15 mouse cellular contexts compared by ENCODE assay signal in the genomic region with DNA sequence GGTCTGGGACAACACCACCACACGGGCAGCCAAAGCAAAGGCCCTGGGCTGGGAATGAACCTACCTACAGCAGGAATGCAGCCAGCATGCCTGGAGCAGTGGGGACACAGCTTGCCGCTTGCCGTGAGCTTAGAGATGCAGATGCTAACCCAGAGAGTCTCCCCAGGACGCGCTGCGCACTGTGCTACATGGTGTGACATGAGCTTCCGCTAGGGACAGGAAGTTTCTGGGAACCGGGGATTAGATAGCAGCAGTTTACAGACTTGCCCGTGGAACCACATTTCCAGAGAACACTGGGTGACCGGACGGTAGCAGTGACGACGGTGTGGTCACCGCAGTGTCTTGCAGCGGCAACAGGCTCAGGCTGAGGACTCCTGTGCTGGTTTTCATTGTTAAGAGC. TPM values are rescaled to one million over a fixed set of nuclear protein-coding genes. Genes with fewer than 3 reads are reported as not detected.
DNase-seq lines count a peak whose midpoint lies in the region; ATAC-seq and TF ChIP-seq lines count a peak whose summit lies in the region.
"Had no signal": no experiment of that assay in that cellular context is flagged by ENCODE, and none has a peak within 500 bp of the region (broad histone marks: within the 10 kb centered on the region; RNA-seq: fewer than 3 reads in every experiment).

No protein-coding gene starts in this region.

- 14% methylated on average over 15 of the region's 15 CpGs for WGBS in heart, embryonic 13.5 days
- 21% methylated on average over 15 of the region's 15 CpGs for WGBS in heart, embryonic 11.5 days (ENCODE audit: insufficient replicate concordance)
- WGBS in midbrain, postnatal 0 days: 27% methylated on average over 15 of the region's 15 CpGs
- 24% methylated on average over 15 of the region's 15 CpGs for WGBS in midbrain, embryonic 13.5 days
- 28% methylated on average over 15 of the region's 15 CpGs for WGBS in intestine, embryonic 15.5 days

- peak overlapping the region; percentile 8; the same call in 1 of the 2 replicates for H3K4me2 ChIP-seq in heart, embryonic 13.5 days
- H3K4me2 ChIP-seq in heart, embryonic 11.5 days: no peak overlapping the region
- no peak overlapping the region for H3K4me2 ChIP-seq in midbrain, postnatal 0 days (ENCODE audit: low read depth, low read length, poor library complexity, severe bottlenecking)
- no peak overlapping the region for H3K4me2 ChIP-seq in midbrain, embryonic 13.5 days (replicated peaks)
- no peak overlapping the region for H3K4me2 ChIP-seq in intestine, embryonic 15.5 days (replicated peaks)
- H3K4me2 ChIP-seq: hindbrain, embryonic 13.5 days; midbrain, embryonic 12.5 days; neural tube, embryonic 12.5 days had no signal

- peak; percentile 29; the same call in 1 of the 2 replicates for TF ChIP-seq CTCF in midbrain, postnatal 0 days (IDR thresholded peaks at IDR 0.05)

- no peak for ATAC-seq in heart, embryonic 13.5 days (ENCODE audit: extremely low read depth, insufficient number of reproducible peaks, low FRiP score, low TSS enrichment)
- no peak for ATAC-seq in heart, embryonic 11.5 days (replicated peaks; ENCODE audit: insufficient number of reproducible peaks, low FRiP score, low TSS enrichment)
- ATAC-seq in midbrain, postnatal 0 days (ENCODE audit: low FRiP score): no peak
- no peak for ATAC-seq in midbrain, embryonic 13.5 days
- 0 out of 2 replicates have a peak, but pooled peaks have one; percentile 3 for ATAC-seq in megakaryocyte progenitor cell, adult 5-6 weeks (replicated peaks; ENCODE audit: poor library complexity)
- no peak for ATAC-seq in intestine, embryonic 15.5 days

- H3K27me3 ChIP-seq in heart, embryonic 13.5 days (replicated peaks): peaks cover 94% of the 10 kb centered on the region
- H3K27me3 ChIP-seq in heart, embryonic 11.5 days (ENCODE audit: control insufficient read depth, insufficient read depth, low read length): peaks cover 73% of the 10 kb centered on the region
- H3K27me3 ChIP-seq in midbrain, postnatal 0 days (ENCODE audit: insufficient read depth, low read length): peaks cover 28% of the 10 kb centered on the region
- peaks cover 68% of the 10 kb centered on the region for H3K27me3 ChIP-seq in midbrain, embryonic 13.5 days
- H3K27me3 ChIP-seq in intestine, embryonic 15.5 days (replicated peaks): peaks cover 78% of the 10 kb centered on the region

- DNase-seq in midbrain, postnatal 0 days (ENCODE audit: low spot score): no peak
- peak; percentile 94 for DNase-seq in R1 (ENCODE audit: low read depth, low spot score)
- no peak for DNase-seq in c-Kit-positive CD71-positive TER-119-positive erythroid progenitor cells, embryonic 14.5 days (ENCODE audit: low spot score)
- DNase-seq: cerebellum, adult 18-20 months; heart, adult 11 months; kidney, adult 18-20 months; spleen, adult 18-20 months had no signal

- H3K4me3 ChIP-seq in heart, embryonic 13.5 days: no peak overlapping the region
- H3K4me3 ChIP-seq in heart, embryonic 11.5 days (ENCODE audit: low read depth, low read length): no peak overlapping the region
- H3K4me3 ChIP-seq in midbrain, postnatal 0 days (ENCODE audit: low read depth, low read length): no peak overlapping the region
- no peak overlapping the region for H3K4me3 ChIP-seq in midbrain, embryonic 13.5 days (replicated peaks)
- H3K4me3 ChIP-seq in intestine, embryonic 15.5 days (replicated peaks): no peak overlapping the region
- H3K4me3 ChIP-seq: hindbrain, embryonic 13.5 days; midbrain, embryonic 12.5 days; neural tube, embryonic 12.5 days had no signal

- no peaks in the 10 kb centered on the region for H3K36me3 ChIP-seq in heart, embryonic 13.5 days
- no peaks in the 10 kb centered on the region for H3K36me3 ChIP-seq in heart, embryonic 11.5 days (ENCODE audit: control insufficient read depth, insufficient read depth, low read length)
- no peaks in the 10 kb centered on the region for H3K36me3 ChIP-seq in midbrain, postnatal 0 days (ENCODE audit: insufficient read depth, low read length)
- H3K36me3 ChIP-seq in midbrain, embryonic 13.5 days: no peaks in the 10 kb centered on the region
- no peaks in the 10 kb centered on the region for H3K36me3 ChIP-seq in intestine, embryonic 15.5 days
- H3K36me3 ChIP-seq: hindbrain, embryonic 13.5 days; midbrain, embryonic 12.5 days; neural tube, embryonic 12.5 days had no signal

- no peaks in the 10 kb centered on the region for H3K9me3 ChIP-seq in heart, embryonic 13.5 days
- no peaks in the 10 kb centered on the region for H3K9me3 ChIP-seq in heart, embryonic 11.5 days (replicated peaks; ENCODE audit: control insufficient read depth, low read length)
- no peaks in the 10 kb centered on the region for H3K9me3 ChIP-seq in midbrain, postnatal 0 days (ENCODE audit: low read length)
- H3K9me3 ChIP-seq in midbrain, embryonic 13.5 days: no peaks in the 10 kb centered on the region
- no peaks in the 10 kb centered on the region for H3K9me3 ChIP-seq in intestine, embryonic 15.5 days
- H3K9me3 ChIP-seq: hindbrain, embryonic 13.5 days; midbrain, embryonic 12.5 days; neural tube, embryonic 12.5 days had no signal

- peaks cover 9% of the 10 kb centered on the region for H3K4me1 ChIP-seq in heart, embryonic 13.5 days
- H3K4me1 ChIP-seq in heart, embryonic 11.5 days (ENCODE audit: control insufficient read depth, insufficient read depth, low read length): no peaks in the 10 kb centered on the region; the same call in 1 of the 2 replicates
- H3K4me1 ChIP-seq in midbrain, postnatal 0 days (ENCODE audit: insufficient read depth, low read length): peaks cover 3% of the 10 kb centered on the region; the same call in 1 of the 2 replicates
- peaks cover 52% of the 10 kb centered on the region for H3K4me1 ChIP-seq in midbrain, embryonic 13.5 days (replicated peaks)
- peaks cover 6% of the 10 kb centered on the region; the same call in 1 of the 2 replicates for H3K4me1 ChIP-seq in intestine, embryonic 15.5 days (replicated peaks)

- no peak overlapping the region for H3K9ac ChIP-seq in heart, embryonic 13.5 days
- H3K9ac ChIP-seq in heart, embryonic 11.5 days (ENCODE audit: low read depth, low read length): no peak overlapping the region
- no peak overlapping the region for H3K9ac ChIP-seq in midbrain, postnatal 0 days (replicated peaks; ENCODE audit: low read length, poor library complexity, severe bottlenecking)
- H3K9ac ChIP-seq in midbrain, embryonic 13.5 days (replicated peaks): no peak overlapping the region
- H3K9ac ChIP-seq in intestine, embryonic 15.5 days: no peak overlapping the region
- H3K9ac ChIP-seq: hindbrain, embryonic 13.5 days; midbrain, embryonic 12.5 days; neural tube, embryonic 12.5 days had no signal

- H3K27ac ChIP-seq in heart, embryonic 13.5 days (replicated peaks): no peak overlapping the region
- H3K27ac ChIP-seq in heart, embryonic 11.5 days (ENCODE audit: low read depth, low read length): no peak overlapping the region
- H3K27ac ChIP-seq in midbrain, postnatal 0 days (ENCODE audit: low read depth, low read length): no peak overlapping the region
- H3K27ac ChIP-seq in midbrain, embryonic 13.5 days: no peak overlapping the region
- H3K27ac ChIP-seq in intestine, embryonic 15.5 days: no peak overlapping the region
- H3K27ac ChIP-seq: hindbrain, embryonic 13.5 days; midbrain, embryonic 12.5 days; neural tube, embryonic 12.5 days had no signal

RNA-seq across cellular contexts. Expression of a gene that starts 9.2 kb away (rescaled TPM):
- polyA plus RNA-seq in heart, embryonic 13.5 days (2015; fragmentation: Nextera tagmentation; extraction: Ambion mirVana): 1.0 and 1.6 TPM in 2 replicates
- 0.84 TPM in 2 replicates for polyA plus RNA-seq in heart, embryonic 11.5 days (2014; fragmentation: Nextera tagmentation; extraction: Ambion mirVana)
- 13.5 and 17.5 TPM in 2 replicates for total RNA-seq in midbrain, postnatal 0 days (2014; rRNA removed)
- 17.0 and 18.1 TPM in 2 replicates for polyA plus RNA-seq in midbrain, postnatal 0 days (2015; fragmentation: Nextera tagmentation; extraction: Ambion mirVana)
- polyA plus RNA-seq in midbrain, embryonic 13.5 days (2015; fragmentation: Nextera tagmentation; extraction: Ambion mirVana): 2.3 and 2.4 TPM in 2 replicates
- not detected in 2 replicates for total RNA-seq in megakaryocyte progenitor cell, adult 5-6 weeks (2015)
- total RNA-seq in megakaryocyte progenitor cell, adult 5-6 weeks (2017): not detected in 2 replicates
- 0.51 and 0.58 TPM in 2 replicates for polyA plus RNA-seq in intestine, embryonic 15.5 days (2015; fragmentation: Nextera tagmentation; extraction: Ambion mirVana)

RNA-seq across cellular contexts. Expression of a gene that starts 9.3 kb away (rescaled TPM):
- polyA plus RNA-seq in heart, embryonic 13.5 days (2015; fragmentation: Nextera tagmentation; extraction: Ambion mirVana): 20.9 and 26.9 TPM in 2 replicates
- polyA plus RNA-seq in heart, embryonic 11.5 days (2014; fragmentation: Nextera tagmentation; extraction: Ambion mirVana): 20.4 and 24.8 TPM in 2 replicates
- total RNA-seq in midbrain, postnatal 0 days (2014; rRNA removed): 169 and 189 TPM in 2 replicates
- 107 and 116 TPM in 2 replicates for polyA plus RNA-seq in midbrain, postnatal 0 days (2015; fragmentation: Nextera tagmentation; extraction: Ambion mirVana)
- 97.8 and 103 TPM in 2 replicates for polyA plus RNA-seq in midbrain, embryonic 13.5 days (2015; fragmentation: Nextera tagmentation; extraction: Ambion mirVana)
- total RNA-seq in megakaryocyte progenitor cell, adult 5-6 weeks (2015): 1.0 and 3.0 TPM in 2 replicates
- 0.81 and 1.6 TPM in 2 replicates for total RNA-seq in megakaryocyte progenitor cell, adult 5-6 weeks (2017)
- 6.8 and 7.2 TPM in 2 replicates for polyA plus RNA-seq in intestine, embryonic 15.5 days (2015; fragmentation: Nextera tagmentation; extraction: Ambion mirVana)

RNA-seq across cellular contexts. Expression of a gene that starts 17.6 kb away (rescaled TPM):
- 18.6 and 19.6 TPM in 2 replicates for polyA plus RNA-seq in heart, embryonic 13.5 days (2015; fragmentation: Nextera tagmentation; extraction: Ambion mirVana)
- polyA plus RNA-seq in heart, embryonic 11.5 days (2014; fragmentation: Nextera tagmentation; extraction: Ambion mirVana): 23.3 and 24.5 TPM in 2 replicates
- total RNA-seq in midbrain, postnatal 0 days (2014; rRNA removed): 23.4 and 27.7 TPM in 2 replicates
- polyA plus RNA-seq in midbrain, postnatal 0 days (2015; fragmentation: Nextera tagmentation; extraction: Ambion mirVana): 23.6 and 25.8 TPM in 2 replicates
- polyA plus RNA-seq in midbrain, embryonic 13.5 days (2015; fragmentation: Nextera tagmentation; extraction: Ambion mirVana): 15.9 and 19.6 TPM in 2 replicates
- 19.6 and 20.1 TPM in 2 replicates for total RNA-seq in megakaryocyte progenitor cell, adult 5-6 weeks (2015)
- total RNA-seq in megakaryocyte progenitor cell, adult 5-6 weeks (2017): 9.1 and 11.5 TPM in 2 replicates
- 16.0 and 17.9 TPM in 2 replicates for polyA plus RNA-seq in intestine, embryonic 15.5 days (2015; fragmentation: Nextera tagmentation; extraction: Ambion mirVana)

RNA-seq across cellular contexts. Expression of a gene that starts 39.1 kb away (rescaled TPM):
- 0.03 and 0.05 TPM in 2 replicates for polyA plus RNA-seq in heart, embryonic 13.5 days (2015; fragmentation: Nextera tagmentation; extraction: Ambion mirVana)
- 0.06 and 0.16 TPM in 2 replicates for polyA plus RNA-seq in heart, embryonic 11.5 days (2014; fragmentation: Nextera tagmentation; extraction: Ambion mirVana)
- total RNA-seq in midbrain, postnatal 0 days (2014; rRNA removed): 23.9 and 29.5 TPM in 2 replicates
- 4.3 and 5.0 TPM in 2 replicates for polyA plus RNA-seq in midbrain, postnatal 0 days (2015; fragmentation: Nextera tagmentation; extraction: Ambion mirVana)
- polyA plus RNA-seq in midbrain, embryonic 13.5 days (2015; fragmentation: Nextera tagmentation; extraction: Ambion mirVana): 14.6 and 20.4 TPM in 2 replicates
- total RNA-seq in megakaryocyte progenitor cell, adult 5-6 weeks (2015): not detected in 2 replicates
- total RNA-seq in megakaryocyte progenitor cell, adult 5-6 weeks (2017): not detected in 2 replicates
- polyA plus RNA-seq in intestine, embryonic 15.5 days (2015; fragmentation: Nextera tagmentation; extraction: Ambion mirVana): 0.15 and 0.24 TPM in 2 replicates

RNA-seq across cellular contexts. Expression of a gene that starts 39.4 kb away (rescaled TPM):
- 33.3 and 39.0 TPM in 2 replicates for polyA plus RNA-seq in heart, embryonic 13.5 days (2015; fragmentation: Nextera tagmentation; extraction: Ambion mirVana)
- 45.3 and 47.2 TPM in 2 replicates for polyA plus RNA-seq in heart, embryonic 11.5 days (2014; fragmentation: Nextera tagmentation; extraction: Ambion mirVana)
- 42.0 and 51.7 TPM in 2 replicates for total RNA-seq in midbrain, postnatal 0 days (2014; rRNA removed)
- 84.0 and 89.1 TPM in 2 replicates for polyA plus RNA-seq in midbrain, postnatal 0 days (2015; fragmentation: Nextera tagmentation; extraction: Ambion mirVana)
- 105 and 106 TPM in 2 replicates for polyA plus RNA-seq in midbrain, embryonic 13.5 days (2015; fragmentation: Nextera tagmentation; extraction: Ambion mirVana)
- 28.7 and 34.0 TPM in 2 replicates for total RNA-seq in megakaryocyte progenitor cell, adult 5-6 weeks (2015)
- 6.6 and 8.1 TPM in 2 replicates for total RNA-seq in megakaryocyte progenitor cell, adult 5-6 weeks (2017)
- 32.9 and 33.9 TPM in 2 replicates for polyA plus RNA-seq in intestine, embryonic 15.5 days (2015; fragmentation: Nextera tagmentation; extraction: Ambion mirVana)
